Mouse (Mus musculus) spleen, adult 2 months (tissue): ENCODE measurements around the gene Axl.

Source experiments
- CTCF ChIP-seq: fragments of 200-500 bp; IDR thresholded peaks from 2 replicates; pipeline ENCODE4 v1.5.1; 2011; ENCODE audit warnings: mild to moderate bottlenecking, inconsistent platforms; ENCODE audit not compliant: insufficient read depth, insufficient read length, insufficient replicate concordance; ENCODE audit errors: extremely low read depth
- POLR2A ChIP-seq: fragments of 200-500 bp; IDR thresholded peaks from 2 replicates; pipeline ENCODE4 v1.6.1; 2011; ENCODE audit warnings: low read depth, low read length, inconsistent platforms

- no peak for TF ChIP-seq CTCF
- TF ChIP-seq POLR2A, result no peak
Observed at GRCm38 (mm10) chr7:25830251-25830650, 41.7 kb upstream of the Axl start.
